7 mouse cellular contexts compared by ENCODE assay signal in genomic region chr4:134930190-134930589, GRCm38 (mm10). TPM values are rescaled to one million over a fixed set of nuclear protein-coding genes. Genes with fewer than 3 reads are reported as not detected.
DNase-seq lines count a peak whose midpoint lies in the region; ATAC-seq and TF ChIP-seq lines count a peak whose summit lies in the region.

No protein-coding gene starts in this region.

- peaks cover 43% of the 10 kb centered on the region for H3K36me3 ChIP-seq in lung, postnatal 0 days (ENCODE audit: insufficient read depth, low read length)
- peaks cover 65% of the 10 kb centered on the region for H3K36me3 ChIP-seq in forebrain, embryonic 10.5 days (replicated peaks)
- peaks cover 65% of the 10 kb centered on the region for H3K36me3 ChIP-seq in limb, embryonic 12.5 days
- H3K36me3 ChIP-seq in stomach, embryonic 14.5 days (ENCODE audit: control insufficient read depth, insufficient read depth, low read length): peaks cover 52% of the 10 kb centered on the region

- no peak for ATAC-seq in lung, postnatal 0 days
- no peak for ATAC-seq in limb, embryonic 12.5 days (ENCODE audit: insufficient number of reproducible peaks, insufficient read depth, low FRiP score, low TSS enrichment, low read depth)
- no peak for ATAC-seq in stomach, embryonic 14.5 days (ENCODE audit: insufficient number of reproducible peaks, insufficient read depth, low FRiP score, low read depth)

- H3K4me1 ChIP-seq in lung, postnatal 0 days (ENCODE audit: insufficient read depth, low read depth, low read length): peaks cover 4% of the 10 kb centered on the region; the same call in 1 of the 2 replicates
- H3K4me1 ChIP-seq in forebrain, embryonic 10.5 days: peaks cover 34% of the 10 kb centered on the region
- peaks cover 21% of the 10 kb centered on the region for H3K4me1 ChIP-seq in limb, embryonic 12.5 days (replicated peaks)
- H3K4me1 ChIP-seq in stomach, embryonic 14.5 days (ENCODE audit: control insufficient read depth, insufficient read depth, low read length): peaks cover 11% of the 10 kb centered on the region

- WGBS in lung, postnatal 0 days: 25% methylated on average over 9 of the region's 9 CpGs
- WGBS in forebrain, embryonic 10.5 days: 31% methylated on average over 9 of the region's 9 CpGs
- 32% methylated on average over 9 of the region's 9 CpGs for WGBS in limb, embryonic 12.5 days
- WGBS in stomach, embryonic 14.5 days: 29% methylated on average over 9 of the region's 9 CpGs

- no peak for TF ChIP-seq EP300 in lung, postnatal 0 days (IDR thresholded peaks at IDR 0.05)

- H3K9ac ChIP-seq in lung, postnatal 0 days (replicated peaks; ENCODE audit: low read depth): 0 out of 2 replicates have a peak overlapping the region, but pooled peaks have one; percentile 6
- H3K9ac ChIP-seq in limb, embryonic 12.5 days (replicated peaks): no peak overlapping the region
- H3K9ac ChIP-seq in stomach, embryonic 14.5 days (replicated peaks; ENCODE audit: low read depth, low read length): 0 out of 2 replicates have a peak overlapping the region, but pooled peaks have one; percentile 2

- TF ChIP-seq CTCF in lung, postnatal 0 days (IDR thresholded peaks at IDR 0.05): no peak

- peak overlapping the region; percentile 96 for H3K4me3 ChIP-seq in lung, postnatal 0 days (ENCODE audit: low read depth, low read length)
- peak overlapping the region; percentile 100 for H3K4me3 ChIP-seq in forebrain, embryonic 10.5 days
- peak overlapping the region; percentile 99 for H3K4me3 ChIP-seq in limb, embryonic 12.5 days (replicated peaks)
- H3K4me3 ChIP-seq in stomach, embryonic 14.5 days (ENCODE audit: low read depth, low read length): peak overlapping the region; percentile 99

- peak overlapping the region; percentile 58 for H3K4me2 ChIP-seq in lung, postnatal 0 days (replicated peaks; ENCODE audit: low read depth, low read length)
- peak overlapping the region; percentile 81 for H3K4me2 ChIP-seq in limb, embryonic 12.5 days
- peak overlapping the region; percentile 67 for H3K4me2 ChIP-seq in stomach, embryonic 14.5 days (replicated peaks; ENCODE audit: low read depth, low read length)

- DNase-seq in lung, postnatal 0 days (ENCODE audit: low spot score): no peak
- DNase-seq in lung, adult 18-20 months: no peak
- DNase-seq in forebrain, embryonic 10.5 days (ENCODE audit: extremely low spot score, low spot score): no peak
- DNase-seq in urinary bladder, postnatal 36 days (ENCODE audit: low spot score in 2 of 2): no peak
- DNase-seq in adrenal gland, adult 8-10 months: no peak

- H3K27me3 ChIP-seq in lung, postnatal 0 days (replicated peaks; ENCODE audit: insufficient read depth, low read length): no peaks in the 10 kb centered on the region
- H3K27me3 ChIP-seq in forebrain, embryonic 10.5 days (ENCODE audit: poor library complexity, severe bottlenecking): no peaks in the 10 kb centered on the region
- H3K27me3 ChIP-seq in limb, embryonic 12.5 days: no peaks in the 10 kb centered on the region
- no peaks in the 10 kb centered on the region for H3K27me3 ChIP-seq in stomach, embryonic 14.5 days (ENCODE audit: control insufficient read depth, insufficient read depth, low read length)

- H3K27ac ChIP-seq in lung, postnatal 0 days (ENCODE audit: low read length): peak overlapping the region; percentile 95
- no peak overlapping the region for H3K27ac ChIP-seq in forebrain, embryonic 10.5 days
- H3K27ac ChIP-seq in limb, embryonic 12.5 days: no peak overlapping the region
- H3K27ac ChIP-seq in stomach, embryonic 14.5 days (ENCODE audit: low read length): no peak overlapping the region

- no peaks in the 10 kb centered on the region for H3K9me3 ChIP-seq in lung, postnatal 0 days (ENCODE audit: low read length)
- no peaks in the 10 kb centered on the region for H3K9me3 ChIP-seq in forebrain, embryonic 10.5 days
- no peaks in the 10 kb centered on the region for H3K9me3 ChIP-seq in limb, embryonic 12.5 days
- no peaks in the 10 kb centered on the region for H3K9me3 ChIP-seq in stomach, embryonic 14.5 days (ENCODE audit: control insufficient read depth, low read depth, low read length)

RNA-seq across cellular contexts. Expression of gene Syf2, which starts 0.5 kb away (rescaled TPM):
- polyA plus RNA-seq in lung, postnatal 0 days (2015; fragmentation: Nextera tagmentation; extraction: Ambion mirVana): 118 and 132 TPM in 2 replicates
- polyA plus RNA-seq in forebrain, embryonic 10.5 days (2016; fragmentation: Nextera tagmentation; extraction: Ambion mirVana): 64.4 and 65.9 TPM in 2 replicates
- 72.9 and 73.8 TPM in 2 replicates for polyA plus RNA-seq in limb, embryonic 12.5 days (2016; fragmentation: Nextera tagmentation; extraction: Ambion mirVana)
- 67.7 and 71.7 TPM in 2 replicates for polyA plus RNA-seq in stomach, embryonic 14.5 days (2014; fragmentation: Nextera tagmentation; extraction: Ambion mirVana)
- 100 to 1,000 TPM in 1 of 4 experiments, 10 to 100 TPM in 3; 80.6 to 102 (median 92.5) TPM for total RNA-seq in adrenal gland, adult 8-10 months (2022)

RNA-seq across cellular contexts. Expression of gene Rsrp1, which starts 6.8 kb away (rescaled TPM):
- polyA plus RNA-seq in lung, postnatal 0 days (2015; fragmentation: Nextera tagmentation; extraction: Ambion mirVana): 542 and 611 TPM in 2 replicates
- 278 and 295 TPM in 2 replicates for polyA plus RNA-seq in forebrain, embryonic 10.5 days (2016; fragmentation: Nextera tagmentation; extraction: Ambion mirVana)
- 510 and 528 TPM in 2 replicates for polyA plus RNA-seq in limb, embryonic 12.5 days (2016; fragmentation: Nextera tagmentation; extraction: Ambion mirVana)
- polyA plus RNA-seq in stomach, embryonic 14.5 days (2014; fragmentation: Nextera tagmentation; extraction: Ambion mirVana): 506 and 565 TPM in 2 replicates
- total RNA-seq in adrenal gland, adult 8-10 months (2022): 100 to 1,000 TPM; 450 to 493 (median 461) TPM

RNA-seq across cellular contexts. Expression of gene Tmem50a, which starts 15.4 kb away (rescaled TPM):
- polyA plus RNA-seq in lung, postnatal 0 days (2015; fragmentation: Nextera tagmentation; extraction: Ambion mirVana): 271 and 296 TPM in 2 replicates
- 107 and 112 TPM in 2 replicates for polyA plus RNA-seq in forebrain, embryonic 10.5 days (2016; fragmentation: Nextera tagmentation; extraction: Ambion mirVana)
- 156 and 159 TPM in 2 replicates for polyA plus RNA-seq in limb, embryonic 12.5 days (2016; fragmentation: Nextera tagmentation; extraction: Ambion mirVana)
- 180 and 186 TPM in 2 replicates for polyA plus RNA-seq in stomach, embryonic 14.5 days (2014; fragmentation: Nextera tagmentation; extraction: Ambion mirVana)
- 100 to 1,000 TPM; 200 to 410 (median 314) TPM for total RNA-seq in adrenal gland, adult 8-10 months (2022)
